Mouse (Mus musculus) heart, embryonic 14.5 days (tissue): ENCODE results near the gene Cox11. TPM values are rescaled to one million over a fixed set of nuclear protein-coding genes. Genes with fewer than 3 reads are reported as not detected.

Experiments used
- ATAC-seq: fragments of 200-750 bp; cut with Nextera tagmentation; 2 replicates; pipeline ENCODE4 v1.8.0; 2017; ENCODE audit warnings: low read depth, moderate TSS enrichment; ENCODE audit not compliant: insufficient number of reproducible peaks, insufficient read depth, low FRiP score
- H3K27ac ChIP-seq, 2 experiments: fragments of 200-500 bp in 1 of 2; fragments of 300-500 bp in 1 of 2; sonication (generic) in 1 of 2; replicated peaks in 1 of 2; 2 replicates each; pipeline ENCODE4 v1.5.1; 2012 to 2014; ENCODE audit warnings: low read depth in 2 of 2, low read length in 2 of 2, control low read depth in 1 of 2, mild to moderate bottlenecking in 1 of 2, mixed read lengths in 1 of 2; ENCODE audit not compliant: control insufficient read depth in 1 of 2, insufficient read depth in 1 of 2
- H3K27me3 ChIP-seq: fragments of 300-500 bp; sonication (generic); 2 replicates; pipeline ENCODE4 v1.6.1; 2014; ENCODE audit warnings: mild to moderate bottlenecking, low read length, control low read depth; ENCODE audit not compliant: control insufficient read depth, insufficient read depth
- H3K36me3 ChIP-seq: fragments of 300-500 bp; sonication (generic); 2 replicates; pipeline ENCODE4 v1.6.1; 2014; ENCODE audit warnings: mild to moderate bottlenecking, control low read depth, low read length, mixed read lengths; ENCODE audit not compliant: control insufficient read depth, insufficient read depth
- H3K4me1 ChIP-seq, 2 experiments: fragments of 200-500 bp in 1 of 2; fragments of 300-500 bp in 1 of 2; sonication (generic) in 1 of 2; 2 replicates each; pipeline ENCODE4 v1.6.1; 2012 to 2014; ENCODE audit warnings: low read length in 2 of 2, control low read depth in 1 of 2, mixed read lengths in 1 of 2; ENCODE audit not compliant: control insufficient read depth in 2 of 2, insufficient read depth in 2 of 2
- H3K4me2 ChIP-seq: fragments of 300-500 bp; sonication (generic); 2 replicates; pipeline ENCODE4 v1.6.1; 2014; ENCODE audit warnings: mild to moderate bottlenecking, low read length
- H3K4me3 ChIP-seq, 2 experiments: fragments of 200-500 bp in 1 of 2; fragments of 300-500 bp in 1 of 2; sonication (generic) in 1 of 2; 2 replicates each; pipeline ENCODE4 v1.5.1; 2012 to 2014; ENCODE audit warnings: low read length in 2 of 2, mild to moderate bottlenecking in 2 of 2, control low read depth in 1 of 2, low read depth in 1 of 2, moderate library complexity in 1 of 2; ENCODE audit not compliant: control insufficient read depth in 1 of 2, insufficient read depth in 1 of 2
- H3K9ac ChIP-seq: fragments of 300-500 bp; sonication (generic); 2 replicates; pipeline ENCODE4 v1.6.1; 2014; ENCODE audit warnings: mild to moderate bottlenecking, low read length
- H3K9me3 ChIP-seq: fragments of 300-500 bp; sonication (generic); 2 replicates; pipeline ENCODE4 v1.6.1; 2016; ENCODE audit warnings: low read length, control low read depth; ENCODE audit not compliant: control insufficient read depth
- WGBS: fragments of 180-500 bp; shearing (Covaris S2); extraction: QIAGEN DNeasy Blood & Tissue Kit; methylation state at CpG from one replicate; pipeline ENCODE4 v1.1.7; 2014; 5-methylcytosine and 5-hydroxymethylcytosine counted together
- polyA plus RNA-seq: library from polyadenylated mRNA; unstranded; fragments of >200 nt; fragmentation: Nextera tagmentation; extraction: Ambion mirVana; gene quantifications from 2 replicates; pipeline ENCODE4 v1.2.1, GENCODE M21; 2014

Gene Cox11
- polyA plus RNA-seq, 1 experiment from 2014 or later: 30.8 TPM

DNA sequence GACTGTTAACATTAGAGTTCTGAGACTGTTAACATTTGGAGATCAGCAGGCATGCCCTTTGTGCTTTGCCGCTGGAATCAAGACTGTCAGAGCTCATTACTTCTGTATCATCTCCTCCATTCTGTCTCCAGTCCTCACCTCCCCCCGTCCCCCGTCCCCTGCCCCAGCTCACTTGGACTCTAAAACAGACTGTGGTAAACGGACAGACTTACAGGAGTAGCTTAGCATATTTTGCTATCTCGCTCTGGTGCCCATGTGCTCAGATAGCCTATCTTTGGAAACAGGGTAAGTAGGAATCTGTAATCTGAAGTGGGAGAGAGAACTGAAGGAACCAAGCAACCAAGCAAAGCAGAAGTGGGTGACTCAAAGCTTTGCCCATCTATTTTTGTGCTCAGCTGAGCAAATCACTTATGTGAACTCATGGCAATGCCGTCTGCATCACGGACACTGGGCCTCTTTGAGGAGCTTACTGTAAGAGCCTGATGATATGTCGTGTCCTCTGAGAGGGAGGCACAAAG, 39.9 kb downstream of the Cox11 start:
- ATAC-seq: peak; percentile 71; the same call in 1 of the 2 replicates
- no peak overlapping the region for H3K4me3 ChIP-seq
- WGBS: 25% methylated on average over 8 of the region's 8 CpGs
- peaks cover 40% of the 10 kb centered on the region for H3K36me3 ChIP-seq
- no peaks in the 10 kb centered on the region for H3K27me3 ChIP-seq
- H3K27ac ChIP-seq: peak overlapping the region; percentile 46 to 74
- no peak overlapping the region for H3K9ac ChIP-seq
- peak overlapping the region; percentile 39 for H3K4me2 ChIP-seq
- H3K9me3 ChIP-seq: no peaks in the 10 kb centered on the region
- H3K4me1 ChIP-seq: peaks cover 5 to 28% of the 10 kb centered on the region in 2 experiments

DNA sequence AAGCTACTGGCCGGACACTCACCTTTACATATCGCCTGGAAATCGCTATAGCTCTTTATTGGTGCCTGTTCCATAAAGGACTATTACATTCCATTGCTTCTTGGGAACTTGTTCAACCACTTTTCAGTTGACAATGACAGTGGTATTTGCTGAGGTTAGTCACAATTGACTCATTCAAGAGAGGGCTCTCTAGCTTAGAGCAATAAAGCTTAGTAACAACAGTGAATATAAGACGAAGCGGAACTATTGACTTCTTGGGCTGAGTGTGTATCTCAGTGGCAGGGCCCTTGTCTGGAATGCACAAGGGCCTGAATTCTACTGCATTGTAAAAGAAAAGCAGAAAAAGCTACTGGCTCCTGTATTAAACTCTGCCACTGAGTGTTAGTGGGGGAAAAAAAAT, 40.6 kb downstream of the Cox11 start:
- ATAC-seq: no peak
- Histone ChIP-seq H3K27me3 (no peaks in the 10 kb centered on the region), H3K4me2 (0 out of 2 replicates have a peak overlapping the region, but pooled peaks have one; percentile 39), H3K9ac (no peak overlapping the region), H3K36me3 (peaks cover 40% of the 10 kb centered on the region), H3K9me3 (no peaks in the 10 kb centered on the region), H3K4me1 (peaks cover 5 to 28% of the 10 kb centered on the region in 2 experiments), H3K4me3 (no peak overlapping the region), H3K27ac (peak overlapping the region in 1 of 2 experiments; percentile 74)
- 85% methylated on average over 5 of the region's 5 CpGs for WGBS

DNA sequence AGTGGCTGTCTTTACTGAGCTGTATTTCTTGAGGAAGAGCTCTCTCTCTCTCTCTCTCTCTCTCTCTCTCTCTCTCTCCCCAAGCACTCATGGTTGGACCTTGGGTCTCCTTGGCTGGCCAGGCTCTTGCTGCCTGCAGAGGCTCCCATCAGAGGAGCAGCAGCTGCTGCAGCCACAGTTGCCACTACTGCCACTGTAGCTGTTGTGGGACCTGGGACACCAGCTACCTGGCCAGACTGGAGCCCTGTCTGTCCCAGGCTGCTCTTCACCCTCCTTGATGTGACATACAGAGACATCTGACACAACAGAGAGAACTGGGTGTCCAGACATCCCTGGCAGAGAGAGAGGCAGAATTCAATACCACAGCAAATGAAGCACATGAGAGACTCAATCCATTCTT, 43.2 kb downstream of the Cox11 start:
- H3K4me3 ChIP-seq: no peak overlapping the region
- H3K4me2 ChIP-seq: no peak overlapping the region
- no peaks in the 10 kb centered on the region for H3K9me3 ChIP-seq
- H3K27ac ChIP-seq: no peak overlapping the region
- ATAC-seq: no peak
- peaks cover 5 to 28% of the 10 kb centered on the region in 2 experiments for H3K4me1 ChIP-seq
- peaks cover 41% of the 10 kb centered on the region for H3K36me3 ChIP-seq
- no peak overlapping the region for H3K9ac ChIP-seq
- no peaks in the 10 kb centered on the region for H3K27me3 ChIP-seq

DNA sequence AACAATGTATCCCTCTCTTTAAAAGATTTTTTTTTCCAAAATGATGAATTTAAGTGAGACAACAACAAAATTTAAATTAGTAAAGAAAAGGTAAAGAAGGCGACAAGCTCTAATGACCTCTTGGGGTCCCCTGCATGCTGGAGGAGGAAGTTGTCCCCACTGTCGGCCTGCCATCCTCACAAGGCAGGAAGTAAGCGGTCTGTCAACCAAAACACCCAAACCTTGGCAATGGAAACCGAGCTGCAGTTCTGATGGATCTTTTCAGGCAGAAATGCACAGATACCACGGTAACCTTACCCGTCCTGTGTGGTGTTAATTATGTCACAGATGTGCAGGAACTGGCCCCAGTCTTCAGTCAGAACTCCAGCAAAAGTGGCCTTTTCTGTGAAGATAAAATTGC, 46.8 kb downstream of the Cox11 start:
- 62% methylated on average over 6 of the region's 6 CpGs for WGBS
- H3K27ac ChIP-seq: no peak overlapping the region
- H3K4me3 ChIP-seq: no peak overlapping the region
- peaks cover 5 to 12% of the 10 kb centered on the region in 2 experiments; a peak in 3 of 4 replicates for H3K4me1 ChIP-seq
- no peak overlapping the region for H3K9ac ChIP-seq
- H3K4me2 ChIP-seq: no peak overlapping the region
- no peak for ATAC-seq
- H3K9me3 ChIP-seq: no peaks in the 10 kb centered on the region
- no peaks in the 10 kb centered on the region for H3K27me3 ChIP-seq
- peaks cover 38% of the 10 kb centered on the region for H3K36me3 ChIP-seq

DNA sequence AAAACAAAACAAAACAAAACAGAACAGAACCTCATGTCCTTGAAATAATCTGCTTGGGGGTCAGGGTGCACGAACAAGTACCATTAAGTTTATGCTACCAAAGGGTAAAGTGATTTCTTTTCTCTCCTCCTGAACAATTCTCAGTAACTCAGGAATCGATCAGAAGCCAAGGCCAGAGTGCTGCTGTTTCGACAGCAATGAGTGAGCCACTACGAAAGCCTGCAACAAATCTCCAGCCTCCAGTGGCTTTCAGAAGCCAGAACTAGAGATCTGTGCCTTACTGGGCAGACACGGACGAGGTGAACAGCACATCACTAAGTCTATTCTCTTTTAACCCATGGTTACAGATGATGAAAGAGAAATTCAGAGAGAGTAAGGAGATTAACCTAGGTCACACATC, 47.2 kb downstream of the Cox11 start:
- Histone ChIP-seq H3K27me3 (no peaks in the 10 kb centered on the region), H3K9me3 (no peaks in the 10 kb centered on the region), H3K9ac (no peak overlapping the region), H3K4me2 (no peak overlapping the region), H3K4me3 (no peak overlapping the region), H3K4me1 (peaks cover 5 to 12% of the 10 kb centered on the region in 2 experiments; a peak in 3 of 4 replicates), H3K27ac (no peak overlapping the region), H3K36me3 (peaks cover 34% of the 10 kb centered on the region)
- 79% methylated on average over 6 of the region's 6 CpGs for WGBS
- no peak for ATAC-seq

DNA sequence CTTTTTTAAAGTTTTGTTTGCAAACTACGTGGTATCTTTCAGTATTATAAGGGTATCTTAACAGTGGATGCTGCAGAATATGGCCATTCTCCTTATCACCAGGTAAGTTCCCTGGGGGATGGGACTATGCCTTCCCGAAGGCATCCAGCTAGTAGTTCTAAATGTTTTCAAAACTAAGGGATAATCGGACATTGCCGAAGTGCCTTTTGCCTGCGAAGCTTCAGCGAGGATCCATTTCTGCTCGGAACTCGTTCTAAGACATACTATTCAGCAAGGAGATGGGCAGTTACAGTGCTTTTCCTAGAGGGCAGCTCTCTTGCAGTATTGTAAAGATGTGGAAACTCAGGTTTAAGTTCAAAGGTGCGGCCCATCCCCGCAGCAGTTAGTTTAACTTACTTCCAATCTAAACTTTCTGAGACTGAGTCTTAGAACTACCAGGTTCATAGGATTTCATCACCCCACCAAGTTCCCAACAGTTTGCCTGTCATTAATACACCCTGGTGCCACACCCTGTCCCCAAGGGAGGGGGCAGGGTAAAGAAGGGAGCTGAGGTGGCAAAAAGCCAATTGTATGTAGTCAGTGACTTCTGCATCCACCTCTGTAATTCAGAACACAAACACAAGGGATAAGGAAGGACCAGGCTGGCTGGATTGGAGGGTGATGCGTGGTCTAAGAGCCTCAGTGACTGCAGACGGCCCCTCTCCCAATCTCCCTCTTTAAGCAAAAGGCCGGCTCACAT, 48.5 kb downstream of the Cox11 start:
- peaks cover 29% of the 10 kb centered on the region for H3K36me3 ChIP-seq
- WGBS: 69% methylated on average over 13 of the region's 13 CpGs
- no peaks in the 10 kb centered on the region for H3K27me3 ChIP-seq
- no peak overlapping the region for H3K27ac ChIP-seq
- peak overlapping the region; percentile 76 to 81 for H3K4me3 ChIP-seq
- H3K9ac ChIP-seq: peak overlapping the region; percentile 86
- 0 out of 2 replicates have a peak, but pooled peaks have one; percentile 5 for ATAC-seq
- H3K4me2 ChIP-seq: peak overlapping the region; percentile 91
- H3K9me3 ChIP-seq: no peaks in the 10 kb centered on the region
- peaks cover 7 to 12% of the 10 kb centered on the region in 2 experiments; a peak in 3 of 4 replicates for H3K4me1 ChIP-seq

DNA sequence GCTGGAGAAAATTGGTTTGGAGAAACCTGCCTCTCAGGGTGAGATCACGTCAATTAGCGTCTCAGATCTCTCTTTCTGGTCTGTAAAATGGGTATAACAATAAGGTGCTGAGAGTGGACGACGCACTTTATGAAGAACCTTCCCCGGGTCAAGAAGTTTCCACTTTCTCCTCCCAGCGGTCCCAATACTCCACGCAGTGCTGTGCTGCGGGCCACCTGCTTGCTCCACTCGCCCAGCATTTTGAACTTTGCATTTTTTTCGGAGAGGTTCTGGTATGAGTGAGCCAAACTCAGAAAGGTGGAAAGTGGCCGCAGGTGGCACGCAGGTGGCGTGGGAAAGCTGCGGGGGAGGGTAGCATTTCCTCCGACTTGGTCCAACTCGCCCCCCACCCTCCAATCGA, 49.1 kb downstream of the Cox11 start:
- no peaks in the 10 kb centered on the region for H3K9me3 ChIP-seq
- peak; percentile 15; the same call in 1 of the 2 replicates for ATAC-seq
- H3K27me3 ChIP-seq: no peaks in the 10 kb centered on the region
- H3K4me1 ChIP-seq: peaks cover 7 to 12% of the 10 kb centered on the region in 2 experiments; a peak in 3 of 4 replicates
- H3K9ac ChIP-seq: peak overlapping the region; percentile 86
- H3K36me3 ChIP-seq: peaks cover 27% of the 10 kb centered on the region
- H3K4me3 ChIP-seq: peak overlapping the region; percentile 76 to 81
- WGBS: 1% methylated on average over 17 of the region's 17 CpGs
- H3K4me2 ChIP-seq: peak overlapping the region; percentile 91
- H3K27ac ChIP-seq: no peak overlapping the region
